Mouse (Mus musculus): Measurements from ENCODE around the gene Acsl1.

DNA sequence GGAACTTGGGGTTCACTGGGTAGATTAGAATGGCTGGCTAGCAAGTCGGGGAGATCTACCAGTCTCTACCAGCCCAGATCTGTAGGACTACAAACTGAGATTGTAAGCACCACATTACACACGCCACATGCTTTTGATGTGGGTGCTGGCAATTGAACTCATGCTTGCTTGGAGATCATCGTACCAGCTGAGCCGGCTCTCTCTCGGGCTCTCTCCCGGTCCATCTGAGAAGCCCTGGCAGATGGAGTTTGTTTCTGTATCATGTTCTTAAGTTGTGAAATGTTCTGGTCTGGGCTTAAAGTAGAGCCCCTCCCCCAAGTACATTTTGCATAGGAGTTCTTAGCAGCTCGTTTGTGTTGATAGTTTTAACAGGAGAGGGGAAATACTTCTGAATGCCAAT, 72.4 kb downstream of the Acsl1 start:
- TF ChIP-seq CTCF (IDR thresholded peaks at IDR 0.05; ENCODE audit: insufficient read depth, low read depth, low read length) (no peak), POLR2A (IDR thresholded peaks at IDR 0.05; ENCODE audit: insufficient read depth, low read depth, low read length) (no peak)

All from olfactory bulb, adult 2 months (tissue).